Mouse (Mus musculus): Measurements from ENCODE around the gene Lnx1. TPM values are rescaled to one million over a fixed set of nuclear protein-coding genes. Genes with fewer than 3 reads are reported as not detected.

Gene Lnx1
- polyA plus RNA-seq, 1 experiment from 2014 or later, result 0.72 TPM

- H3K4me1 ChIP-seq (replicated peaks), result peaks cover 4% of the 10 kb centered on the region; the same call in 1 of the 2 replicates
- H3K4me3 ChIP-seq, result no peak overlapping the region
- no peak overlapping the region for H3K27ac ChIP-seq
- 84% methylated on average over 4 of the region's 4 CpGs for WGBS
- no peaks in the 10 kb centered on the region for H3K36me3 ChIP-seq
- no peak for DNase-seq (ENCODE audit: low spot score)
- H3K27me3 ChIP-seq (ENCODE audit: insufficient read depth, poor library complexity, severe bottlenecking), result no peaks in the 10 kb centered on the region
- H3K9me3 ChIP-seq, result no peaks in the 10 kb centered on the region
Measured at GRCm38 (mm10) chr5:74640504-74640903, 62.2 kb downstream of the Lnx1 start.

GRCm38 (mm10) chr5:74639516-74639915 lies 63.2 kb downstream of the Lnx1 start:
- Histone ChIP-seq H3K9me3 (no peaks in the 10 kb centered on the region), H3K27me3 (ENCODE audit: insufficient read depth, poor library complexity, severe bottlenecking) (no peaks in the 10 kb centered on the region), H3K36me3 (no peaks in the 10 kb centered on the region), H3K27ac (no peak overlapping the region), H3K4me1 (replicated peaks) (peaks cover 4% of the 10 kb centered on the region; the same call in 1 of the 2 replicates), H3K4me3 (no peak overlapping the region)
- DNase-seq (ENCODE audit: low spot score), result no peak
- 95% methylated on average over 6 of the region's 6 CpGs for WGBS

- no peak overlapping the region for H3K27ac ChIP-seq
Measured at GRCm38 (mm10) chr5:74634391-74634790, 68.3 kb downstream of the Lnx1 start.

GRCm38 (mm10) chr5:74633453-74633852 lies 69.3 kb downstream of the Lnx1 start:
- Histone ChIP-seq H3K27me3 (ENCODE audit: insufficient read depth, poor library complexity, severe bottlenecking) (no peaks in the 10 kb centered on the region), H3K27ac (no peak overlapping the region), H3K36me3 (no peaks in the 10 kb centered on the region), H3K4me1 (replicated peaks) (peaks cover 30% of the 10 kb centered on the region), H3K9me3 (no peaks in the 10 kb centered on the region), H3K4me3 (no peak overlapping the region)
- DNase-seq (ENCODE audit: low spot score), result no peak
- WGBS, result 86% methylated on average over 6 of the region's 6 CpGs

More at GRCm38 (mm10) chr5:74634391-74634790, 68.3 kb downstream of the Lnx1 start:
- 70% methylated on average over 3 of the region's 3 CpGs for WGBS
- Histone ChIP-seq H3K9me3 (no peaks in the 10 kb centered on the region), H3K4me3 (no peak overlapping the region), H3K36me3 (no peaks in the 10 kb centered on the region), H3K4me1 (replicated peaks) (peaks cover 30% of the 10 kb centered on the region), H3K27me3 (ENCODE audit: insufficient read depth, poor library complexity, severe bottlenecking) (no peaks in the 10 kb centered on the region)
- no peak for DNase-seq (ENCODE audit: low spot score)

- DNase-seq (ENCODE audit: low spot score), result no peak
Measured at GRCm38 (mm10) chr5:74632369-74633114, 70.2 kb downstream of the Lnx1 start.

GRCm38 (mm10) chr5:74628001-74628400 lies 74.7 kb downstream of the Lnx1 start:
- Histone ChIP-seq H3K27me3 (ENCODE audit: insufficient read depth, poor library complexity, severe bottlenecking) (no peaks in the 10 kb centered on the region), H3K27ac (no peak overlapping the region), H3K36me3 (no peaks in the 10 kb centered on the region), H3K4me1 (replicated peaks) (peaks cover 19% of the 10 kb centered on the region), H3K4me3 (no peak overlapping the region), H3K9me3 (no peaks in the 10 kb centered on the region)
- 92% methylated on average over 12 of the region's 12 CpGs for WGBS
- DNase-seq (ENCODE audit: low spot score), result no peak

More at GRCm38 (mm10) chr5:74632369-74633114, 70.2 kb downstream of the Lnx1 start:
- Histone ChIP-seq H3K4me1 (replicated peaks) (peaks cover 30% of the 10 kb centered on the region), H3K9me3 (no peaks in the 10 kb centered on the region), H3K36me3 (no peaks in the 10 kb centered on the region), H3K27me3 (ENCODE audit: insufficient read depth, poor library complexity, severe bottlenecking) (no peaks in the 10 kb centered on the region), H3K27ac (no peak overlapping the region), H3K4me3 (no peak overlapping the region)
- WGBS, result 54% methylated on average over 17 of the region's 17 CpGs

- Histone ChIP-seq H3K9me3 (no peaks in the 10 kb centered on the region), H3K27ac (no peak overlapping the region), H3K4me1 (replicated peaks) (peaks cover 16% of the 10 kb centered on the region; the same call in 1 of the 2 replicates), H3K4me3 (no peak overlapping the region), H3K27me3 (ENCODE audit: insufficient read depth, poor library complexity, severe bottlenecking) (no peaks in the 10 kb centered on the region), H3K36me3 (no peaks in the 10 kb centered on the region)
- no peak for DNase-seq (ENCODE audit: low spot score)
- 60% methylated on average over 5 of the region's 5 CpGs for WGBS
Measured at GRCm38 (mm10) chr5:74624385-74624784, 78.3 kb downstream of the Lnx1 start.

- H3K4me3 ChIP-seq, result no peak overlapping the region
- peaks cover 16% of the 10 kb centered on the region; the same call in 1 of the 2 replicates for H3K4me1 ChIP-seq (replicated peaks)
- WGBS, result 95% methylated on average over 14 of the region's 14 CpGs
- H3K27me3 ChIP-seq (ENCODE audit: insufficient read depth, poor library complexity, severe bottlenecking), result no peaks in the 10 kb centered on the region
- no peaks in the 10 kb centered on the region for H3K36me3 ChIP-seq
- no peak overlapping the region for H3K27ac ChIP-seq
- H3K9me3 ChIP-seq, result no peaks in the 10 kb centered on the region
- no peak for DNase-seq (ENCODE audit: low spot score)
Measured at GRCm38 (mm10) chr5:74623316-74624000, 79.3 kb downstream of the Lnx1 start.

GRCm38 (mm10) chr5:74621691-74622470 lies 80.8 kb downstream of the Lnx1 start:
- no peak for DNase-seq (ENCODE audit: low spot score)
- peak overlapping the region; percentile 64 for H3K27ac ChIP-seq
- H3K4me3 ChIP-seq, result no peak overlapping the region

GRCm38 (mm10) chr5:74618573-74619059 lies 84.1 kb downstream of the Lnx1 start:
- Histone ChIP-seq H3K4me3 (no peak overlapping the region), H3K9me3 (no peaks in the 10 kb centered on the region), H3K4me1 (replicated peaks) (peaks cover 10% of the 10 kb centered on the region; the same call in 1 of the 2 replicates), H3K36me3 (no peaks in the 10 kb centered on the region), H3K27me3 (ENCODE audit: insufficient read depth, poor library complexity, severe bottlenecking) (no peaks in the 10 kb centered on the region), H3K27ac (no peak overlapping the region)
- 75% methylated on average over 3 of the region's 3 CpGs for WGBS
- no peak for DNase-seq (ENCODE audit: low spot score)

More at GRCm38 (mm10) chr5:74621691-74622470, 80.8 kb downstream of the Lnx1 start:
- H3K4me1 ChIP-seq (replicated peaks), result peaks cover 16% of the 10 kb centered on the region; the same call in 1 of the 2 replicates
- H3K27me3 ChIP-seq (ENCODE audit: insufficient read depth, poor library complexity, severe bottlenecking), result no peaks in the 10 kb centered on the region
- 47% methylated on average over 7 of the region's 7 CpGs for WGBS
- H3K9me3 ChIP-seq, result no peaks in the 10 kb centered on the region
- H3K36me3 ChIP-seq, result no peaks in the 10 kb centered on the region

- no peak for DNase-seq (ENCODE audit: low spot score)
- WGBS, result 61% methylated on average over 7 of the region's 13 CpGs
- Histone ChIP-seq H3K9me3 (no peaks in the 10 kb centered on the region), H3K4me3 (no peak overlapping the region), H3K27me3 (ENCODE audit: insufficient read depth, poor library complexity, severe bottlenecking) (no peaks in the 10 kb centered on the region), H3K4me1 (replicated peaks) (peaks cover 10% of the 10 kb centered on the region; the same call in 1 of the 2 replicates), H3K36me3 (no peaks in the 10 kb centered on the region), H3K27ac (no peak overlapping the region)
Measured at GRCm38 (mm10) chr5:74617816-74618572, 84.7 kb downstream of the Lnx1 start.

Measured in hindbrain, embryonic 10.5 days (tissue).